Mouse (Mus musculus) embryo, embryonic 11.5 days (tissue): ENCODE measurements around the gene Hist1h4c.

Source experiments
- DNase-seq: peaks from one replicate; pipeline ENCODE4 v3.0.0-alpha.2; 2012; ENCODE audit warnings: low read depth, low spot score

Hist1h4c gene

GRCm38 (mm10) chr13:23698300-23698693, at the start of gene Hist1h4c:
Hist1h4c (minus strand) TSS chr13:23698454.
- peak; percentile 96 for DNase-seq

- DNase-seq = no peak
Measured at GRCm38 (mm10) chr13:23747892-23748288, 49.6 kb upstream of the Hist1h4c start.

GRCm38 (mm10) chr13:23747081-23747891, 49.0 kb upstream of the Hist1h4c start:
- DNase-seq = no peak

- DNase-seq = peak; percentile 80
Measured at GRCm38 (mm10) chr13:23746201-23747080, 48.2 kb upstream of the Hist1h4c start, which contains the start of gene Hist1h2bb. Hist1h2bb (plus strand) TSS chr13:23746734.

GRCm38 (mm10) chr13:23745381-23746161, 47.3 kb upstream of the Hist1h4c start, which contains the start of gene Hist1h3c:
Hist1h3c (minus strand) TSS chr13:23745602.
- DNase-seq = peak; percentile 89

- no peak for DNase-seq
Measured at GRCm38 (mm10) chr13:23744421-23745380, 46.4 kb upstream of the Hist1h4c start.

GRCm38 (mm10) chr13:23743963-23744362, 45.7 kb upstream of the Hist1h4c start:
- no peak for DNase-seq

- no peak for DNase-seq
Measured at GRCm38 (mm10) chr13:23743215-23743614, 45.0 kb upstream of the Hist1h4c start.

- no peak for DNase-seq
Measured at GRCm38 (mm10) chr13:23742007-23742406, 43.8 kb upstream of the Hist1h4c start.

GRCm38 (mm10) chr13:23740910-23741309, 42.7 kb upstream of the Hist1h4c start:
- DNase-seq = no peak

GRCm38 (mm10) chr13:23740256-23740840, 42.1 kb upstream of the Hist1h4c start:
- DNase-seq = no peak

GRCm38 (mm10) chr13:23739922-23740252, 41.6 kb upstream of the Hist1h4c start:
- DNase-seq = no peak

- DNase-seq = peak; percentile 83
Measured at GRCm38 (mm10) chr13:23739069-23739921, 41.0 kb upstream of the Hist1h4c start.

- DNase-seq = peak; percentile 90
Measured at GRCm38 (mm10) chr13:23738677-23739068, 40.4 kb upstream of the Hist1h4c start, which contains the start of gene Hist1h1c. Hist1h1c (plus strand) TSS chr13:23738808.

GRCm38 (mm10) chr13:23738041-23738440, 39.8 kb upstream of the Hist1h4c start:
- DNase-seq = no peak

- DNase-seq = no peak
Measured at GRCm38 (mm10) chr13:23737091-23737490, 38.8 kb upstream of the Hist1h4c start.

GRCm38 (mm10) chr13:23732156-23732804, 34.0 kb upstream of the Hist1h4c start:
- DNase-seq = no peak

- no peak for DNase-seq
Measured at GRCm38 (mm10) chr13:23730479-23730878, 32.2 kb upstream of the Hist1h4c start.

- no peak for DNase-seq
Measured at GRCm38 (mm10) chr13:23729706-23730105, 31.5 kb upstream of the Hist1h4c start.
